Mouse (Mus musculus) E14TG2a.4 (cell line): Measurements from ENCODE around the gene Mindy1.
A peak's percentile ranks its signal among the peaks of the same experiment; 100 is the strongest.

Source experiments
- H3K27me3 ChIP-seq: 2 replicates; pipeline ENCODE4 v1.6.1; 2014; ENCODE audit warnings: low read length, control low read depth; ENCODE audit not compliant: insufficient read depth
- H3K36me3 ChIP-seq: 2 replicates; pipeline ENCODE4 v1.6.1; 2014; ENCODE audit warnings: low read length, control low read depth; ENCODE audit not compliant: insufficient read depth
- H3K4me1 ChIP-seq: replicated peaks from 2 replicates; pipeline ENCODE4 v1.6.1; 2014; ENCODE audit warnings: low read depth, low read length, control low read depth
- H3K4me3 ChIP-seq: replicated peaks from 2 replicates; pipeline ENCODE4 v1.5.1; 2014; ENCODE audit warnings: mild to moderate bottlenecking, low read length
- H3K9me3 ChIP-seq: 2 replicates; pipeline ENCODE4 v1.6.1; 2014; ENCODE audit warnings: low read length, control low read depth
- CTCF ChIP-seq: conservative IDR thresholded peaks from 2 replicates; pipeline ENCODE4 v1.5.1; 2014; ENCODE audit warnings: low read length
- NANOG ChIP-seq: IDR thresholded peaks from 2 replicates; pipeline ENCODE4 v1.6.1; 2014; ENCODE audit warnings: borderline replicate concordance, low read length, mixed read lengths
- POU5F1 ChIP-seq: IDR thresholded peaks from 2 replicates; pipeline ENCODE4 v1.6.1; 2014; ENCODE audit warnings: low read length, borderline replicate concordance

Mindy1 gene

DNA sequence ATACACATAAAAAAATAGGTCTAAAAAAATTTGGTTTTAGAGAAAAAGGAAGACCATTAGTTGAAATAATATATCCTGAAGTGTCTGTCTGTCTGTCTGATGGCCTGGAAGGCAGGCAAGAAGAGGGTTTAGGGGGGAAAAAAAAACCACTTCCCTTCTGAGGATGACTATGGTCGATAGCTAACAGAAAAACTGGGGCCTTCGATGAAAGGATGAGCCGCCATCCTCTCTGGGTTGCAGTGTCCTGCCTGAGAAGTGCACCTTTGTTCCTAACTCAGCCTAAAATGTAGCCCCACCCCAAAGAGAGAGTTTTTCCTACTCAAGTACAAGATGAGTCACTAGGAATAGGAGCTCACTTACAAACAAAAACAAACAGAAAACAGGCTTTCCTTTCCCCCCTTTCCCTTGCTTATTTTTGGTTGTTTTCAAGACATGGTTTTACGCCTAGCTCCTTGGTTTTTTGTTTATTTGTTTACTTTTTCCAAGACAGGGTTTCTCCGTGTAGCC, 4.7 kb upstream of the Mindy1 start:
- H3K27me3 ChIP-seq, result no peaks in the 10 kb centered on the region
- TF ChIP-seq POU5F1, result no peak
- no peak for TF ChIP-seq NANOG
- TF ChIP-seq CTCF, result no peak
- 0 out of 2 replicates have a peak overlapping the region, but pooled peaks have one; percentile 27 for H3K4me3 ChIP-seq
- H3K4me1 ChIP-seq, result peaks cover 82% of the 10 kb centered on the region
- H3K9me3 ChIP-seq, result no peaks in the 10 kb centered on the region
- peaks cover 33% of the 10 kb centered on the region for H3K36me3 ChIP-seq

- H3K4me1 ChIP-seq, result peaks cover 77% of the 10 kb centered on the region
- TF ChIP-seq POU5F1, result no peak
- TF ChIP-seq CTCF, result no peak
- TF ChIP-seq NANOG, result no peak
- H3K9me3 ChIP-seq, result no peaks in the 10 kb centered on the region
- peaks cover 27% of the 10 kb centered on the region for H3K36me3 ChIP-seq
- H3K4me3 ChIP-seq, result peak overlapping the region; percentile 27; the same call in 1 of the 2 replicates
- no peaks in the 10 kb centered on the region for H3K27me3 ChIP-seq
Measured at GRCm38 (mm10) chr3:95277149-95277551, 4.0 kb upstream of the Mindy1 start.

DNA sequence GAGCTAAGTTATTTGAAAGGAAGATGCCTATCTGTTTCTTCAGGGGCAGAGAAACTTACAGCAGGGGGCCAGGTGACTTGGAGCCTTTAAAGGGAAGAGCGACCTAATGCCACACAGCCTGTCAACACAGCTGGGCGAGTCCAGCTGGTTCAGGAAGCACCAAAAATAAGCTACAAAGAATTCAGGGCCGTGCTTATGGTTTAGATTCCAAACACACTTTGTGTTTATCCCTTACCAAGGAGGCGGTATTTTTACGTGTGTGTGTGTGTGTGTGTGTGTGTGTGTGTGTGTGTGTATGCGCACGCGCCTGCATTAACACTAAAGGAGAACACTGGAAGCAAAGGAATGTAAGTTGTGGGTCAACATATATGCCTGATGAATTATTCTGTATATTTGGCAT, 398 bp upstream of the Mindy1 start:
- no peak for TF ChIP-seq CTCF
- TF ChIP-seq NANOG, result no peak
- no peak for TF ChIP-seq POU5F1
- H3K27me3 ChIP-seq, result no peaks in the 10 kb centered on the region
- H3K9me3 ChIP-seq, result no peaks in the 10 kb centered on the region
- H3K4me1 ChIP-seq, result peaks cover 77% of the 10 kb centered on the region
- peak overlapping the region; percentile 95 for H3K4me3 ChIP-seq
- peaks cover 20% of the 10 kb centered on the region for H3K36me3 ChIP-seq

DNA sequence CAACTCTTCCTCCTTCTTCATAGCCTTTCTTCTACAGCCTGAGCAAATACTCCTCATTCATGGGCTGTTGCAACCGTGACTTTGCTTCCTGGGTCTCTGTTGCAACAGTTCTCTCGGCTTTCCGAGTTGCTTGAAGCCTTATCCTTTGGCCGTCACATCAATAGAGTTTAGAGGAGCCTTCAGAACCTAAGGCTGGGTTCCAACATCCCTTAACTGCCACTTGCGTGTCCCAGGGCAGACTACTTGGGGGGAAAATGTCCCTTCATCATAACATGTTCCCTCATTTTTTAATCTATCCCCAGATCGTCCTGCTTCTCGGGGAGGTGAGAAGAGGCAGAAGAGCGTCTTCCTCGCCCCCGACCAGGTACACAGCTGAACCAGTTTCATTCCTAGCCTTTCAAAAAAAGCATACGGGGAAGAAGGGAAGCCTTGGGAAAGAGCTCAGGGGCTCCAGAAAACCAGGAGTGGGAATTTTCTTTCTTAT, 1.3 kb downstream of the Mindy1 start:
- peak overlapping the region; percentile 95 for H3K4me3 ChIP-seq
- TF ChIP-seq NANOG, result no peak
- no peak for TF ChIP-seq POU5F1
- no peak for TF ChIP-seq CTCF
- no peaks in the 10 kb centered on the region for H3K27me3 ChIP-seq
- H3K9me3 ChIP-seq, result no peaks in the 10 kb centered on the region
- H3K36me3 ChIP-seq, result peaks cover 23% of the 10 kb centered on the region
- H3K4me1 ChIP-seq, result peaks cover 77% of the 10 kb centered on the region

DNA sequence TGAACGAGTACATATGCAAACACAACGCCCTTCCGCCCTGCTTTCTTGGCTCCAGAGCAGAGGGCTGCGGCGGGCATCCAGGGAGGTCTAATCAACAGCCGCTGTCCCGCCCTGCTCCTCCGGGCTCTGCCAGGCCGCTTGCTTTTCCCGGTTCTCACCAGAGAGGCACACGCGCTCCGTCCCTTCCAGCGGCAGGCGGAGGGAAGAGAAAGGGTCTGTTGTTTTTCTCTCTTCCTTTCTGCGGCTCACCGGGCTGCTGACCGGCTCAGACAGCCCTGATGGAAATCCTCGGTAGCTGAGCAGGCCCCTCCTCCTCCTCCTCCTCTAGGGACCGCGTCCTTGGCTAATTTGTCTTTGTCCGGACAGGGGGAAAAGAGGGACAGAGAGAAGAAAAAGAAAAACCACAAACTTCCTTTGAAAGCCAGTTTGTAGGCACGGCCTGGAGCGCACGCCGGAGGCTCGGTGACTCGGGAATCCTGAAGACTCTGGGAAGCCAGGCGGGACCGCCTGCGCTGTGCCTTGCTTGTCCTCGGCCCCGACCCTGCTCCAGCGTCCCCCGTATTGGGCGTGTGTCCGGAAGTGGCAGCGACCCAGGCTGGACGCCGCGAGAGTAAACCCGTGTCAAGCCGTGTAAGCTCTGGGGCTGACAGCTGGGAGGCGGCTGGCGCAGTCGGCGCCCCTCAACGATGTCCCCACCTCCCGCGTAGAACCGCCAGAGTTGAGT, 1.9 kb downstream of the Mindy1 start:
- Histone ChIP-seq H3K4me1 (peaks cover 77% of the 10 kb centered on the region), H3K27me3 (no peaks in the 10 kb centered on the region), H3K9me3 (no peaks in the 10 kb centered on the region), H3K36me3 (peaks cover 28% of the 10 kb centered on the region), H3K4me3 (peak overlapping the region; percentile 95)
- TF ChIP-seq POU5F1, result no peak
- TF ChIP-seq CTCF, result no peak

DNA sequence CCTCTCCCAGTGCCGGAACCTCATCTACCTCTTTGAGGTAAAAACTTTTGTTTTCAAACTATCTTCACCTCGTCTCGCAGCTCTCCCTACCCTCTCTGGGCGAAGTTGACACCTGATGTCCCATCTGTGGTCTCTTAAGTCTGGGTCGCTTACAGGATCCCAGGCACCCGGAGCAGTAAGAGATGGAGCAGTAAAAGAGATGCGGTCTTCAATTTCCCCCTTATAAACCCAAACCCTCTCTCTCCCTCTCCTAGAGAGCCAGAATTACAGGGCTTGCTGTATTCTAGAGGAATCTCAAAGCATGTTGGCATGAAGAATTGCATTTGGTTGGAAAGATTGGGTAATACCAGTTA, 2.4 kb downstream of the Mindy1 start:
- Histone ChIP-seq H3K4me3 (peak overlapping the region; percentile 95), H3K4me1 (peaks cover 77% of the 10 kb centered on the region), H3K27me3 (no peaks in the 10 kb centered on the region), H3K9me3 (no peaks in the 10 kb centered on the region), H3K36me3 (peaks cover 33% of the 10 kb centered on the region)
- TF ChIP-seq POU5F1 (no peak), CTCF (no peak), NANOG (no peak)

- Histone ChIP-seq H3K4me1 (peaks cover 75% of the 10 kb centered on the region), H3K27me3 (no peaks in the 10 kb centered on the region), H3K4me3 (peak overlapping the region; percentile 95), H3K36me3 (peaks cover 37% of the 10 kb centered on the region), H3K9me3 (no peaks in the 10 kb centered on the region)
- TF ChIP-seq NANOG (no peak), POU5F1 (no peak), CTCF (no peak)
Measured at GRCm38 (mm10) chr3:95284062-95284461, 2.9 kb downstream of the Mindy1 start.

DNA sequence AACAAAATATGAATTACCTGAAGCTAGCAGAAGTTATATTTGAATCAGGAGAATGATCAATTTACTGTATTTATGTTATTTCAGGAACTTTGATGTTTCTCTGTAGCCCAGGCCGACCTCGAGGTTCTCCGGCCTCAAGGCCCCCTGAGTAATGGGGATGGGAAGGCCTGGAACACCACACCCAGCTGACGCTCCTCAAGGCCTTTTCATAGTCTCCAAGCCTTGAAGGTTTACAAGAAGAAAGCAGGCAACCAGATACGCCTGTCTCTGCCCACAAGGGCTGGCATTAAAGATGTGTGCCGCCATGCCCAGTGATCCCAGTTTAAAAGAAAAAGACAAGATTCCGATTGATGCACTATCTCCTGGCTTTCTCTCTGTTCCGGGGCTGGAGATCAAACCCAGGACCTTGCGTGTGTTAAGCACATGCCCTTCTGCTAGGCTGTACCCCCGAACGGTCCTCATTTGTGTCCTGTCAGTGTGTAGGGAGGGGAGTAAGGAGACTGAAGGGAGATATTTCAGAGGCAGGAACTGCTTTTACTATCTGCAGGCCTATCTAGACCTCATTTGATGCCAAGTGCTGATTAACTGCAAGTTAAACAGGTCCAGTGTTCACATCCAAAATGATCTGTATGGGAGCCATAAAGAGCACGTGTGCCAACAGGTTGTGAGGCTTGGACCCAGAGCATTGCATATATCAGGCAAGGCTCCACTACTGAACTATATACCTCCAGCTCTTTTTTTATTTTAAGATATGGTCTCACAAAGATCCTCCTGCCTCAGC, 3.5 kb downstream of the Mindy1 start:
- TF ChIP-seq POU5F1 (no peak), CTCF (no peak), NANOG (no peak)
- H3K36me3 ChIP-seq, result peaks cover 37% of the 10 kb centered on the region
- H3K9me3 ChIP-seq, result no peaks in the 10 kb centered on the region
- H3K4me3 ChIP-seq, result peak overlapping the region; percentile 95
- no peaks in the 10 kb centered on the region for H3K27me3 ChIP-seq
- peaks cover 74% of the 10 kb centered on the region for H3K4me1 ChIP-seq
